Mouse (Mus musculus) retina, postnatal 1 day (tissue): ENCODE measurements around the gene Angptl1.

Experiments
- DNase-seq: peaks from one replicate; pipeline ENCODE4 v3.0.0-alpha.2; 2012

The Angptl1 gene

DNA sequence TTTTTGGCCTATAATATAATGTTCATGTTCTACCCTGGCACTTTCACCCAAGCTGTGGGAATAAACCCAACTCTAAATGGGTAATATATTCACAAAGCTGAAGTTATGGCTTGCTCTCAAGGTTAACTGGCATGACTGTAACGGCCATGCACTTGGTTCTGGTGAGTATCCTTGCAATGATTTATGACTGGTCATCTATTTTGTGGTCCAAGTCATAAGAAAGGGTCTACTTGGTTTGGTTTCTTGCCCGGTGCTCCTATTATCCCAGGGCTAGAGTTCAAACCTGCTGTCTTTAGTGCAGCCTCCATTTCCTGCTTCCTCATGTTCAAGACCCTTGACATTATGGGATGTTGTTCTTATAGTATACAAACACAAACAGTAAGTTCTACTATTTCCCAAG, 46.4 kb downstream of the Angptl1 start:
- no peak for DNase-seq

- no peak for DNase-seq
Observed at GRCm38 (mm10) chr1:156885879-156886278, 47.5 kb downstream of the Angptl1 start.

DNA sequence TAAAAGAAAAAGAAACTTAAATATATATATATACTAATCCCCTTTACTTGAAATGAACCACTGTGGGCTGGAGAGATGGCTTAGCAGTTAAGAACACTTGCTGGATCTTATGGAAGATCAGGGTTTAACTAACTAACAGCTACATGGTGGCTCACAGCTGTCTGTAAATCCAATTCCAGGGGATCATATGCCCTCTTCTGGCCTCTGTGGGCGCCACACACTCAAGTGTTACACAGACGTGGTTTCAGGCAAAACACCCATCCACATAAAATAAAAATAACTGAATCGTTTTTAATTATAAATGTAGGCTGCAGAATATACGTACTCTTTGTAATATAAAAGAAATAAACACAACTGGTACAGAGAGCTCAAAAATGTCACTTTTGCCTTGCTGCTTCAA, 50.5 kb downstream of the Angptl1 start:
- no peak for DNase-seq

- DNase-seq, result peak; percentile 14
Observed at GRCm38 (mm10) chr1:156891561-156891960, 53.2 kb downstream of the Angptl1 start.

GRCm38 (mm10) chr1:156901689-156902088, 63.3 kb downstream of the Angptl1 start:
- DNase-seq, result no peak

GRCm38 (mm10) chr1:156903899-156904298, 65.5 kb downstream of the Angptl1 start:
- no peak for DNase-seq

DNA sequence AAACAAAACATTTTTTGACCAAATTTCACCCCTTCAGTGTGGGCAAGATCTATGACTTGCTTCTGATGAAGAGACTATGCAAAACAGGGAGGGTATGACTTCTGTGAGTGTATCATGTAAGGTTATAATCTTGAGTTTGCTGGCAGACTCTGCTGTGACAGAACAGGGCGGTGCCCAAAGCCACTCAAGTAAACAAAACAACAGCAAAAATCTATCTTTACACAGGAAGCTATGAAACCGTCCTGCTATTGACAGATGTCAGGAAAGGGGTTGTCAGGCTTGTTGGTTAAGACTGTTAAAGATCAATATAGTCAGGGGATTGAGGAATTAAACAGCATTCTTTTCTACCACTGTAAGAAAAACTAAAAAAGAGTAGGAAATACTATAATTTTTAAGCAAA, 67.3 kb downstream of the Angptl1 start:
- no peak for DNase-seq

GRCm38 (mm10) chr1:156909265-156909664, 70.9 kb downstream of the Angptl1 start:
- DNase-seq, result no peak

- no peak for DNase-seq
Observed at GRCm38 (mm10) chr1:156909866-156910265, 71.5 kb downstream of the Angptl1 start.
